ENCODE assay signal across 13 mouse cellular contexts in genomic region chr3:41492031-41492726, GRCm38 (mm10).
A peak's percentile ranks its signal among the peaks of the same experiment; 100 is the strongest.
DNase-seq lines count a peak whose midpoint lies in the region; ATAC-seq and TF ChIP-seq lines count a peak whose summit lies in the region.
"Had no signal": no experiment of that assay in that cellular context is flagged by ENCODE, and none has a peak within 500 bp of the region (broad histone marks: within the 10 kb centered on the region; RNA-seq: fewer than 3 reads in every experiment).

No protein-coding gene starts in this region.

- no peaks in the 10 kb centered on the region for H3K9me3 ChIP-seq in lung, postnatal 0 days (ENCODE audit: low read length)
- no peaks in the 10 kb centered on the region for H3K9me3 ChIP-seq in forebrain, embryonic 14.5 days (replicated peaks; ENCODE audit: control insufficient read depth, low read length)
- H3K9me3 ChIP-seq: hindbrain, embryonic 10.5 days; liver, embryonic 13.5 days; midbrain, embryonic 10.5 days had no signal

- no peak overlapping the region for H3K27ac ChIP-seq in gastrocnemius, adult 2 months
- no peak overlapping the region for H3K27ac ChIP-seq in lung, postnatal 0 days (ENCODE audit: low read length)
- no peak overlapping the region for H3K27ac ChIP-seq in forebrain, embryonic 14.5 days (ENCODE audit: low read depth, low read length)
- H3K27ac ChIP-seq: hindbrain, embryonic 10.5 days; liver, embryonic 13.5 days; midbrain, embryonic 10.5 days had no signal

- 63% methylated on average over 3 of the region's 3 CpGs for WGBS in lung, postnatal 0 days
- 85% methylated on average over 3 of the region's 3 CpGs for WGBS in forebrain, embryonic 14.5 days

- no peaks in the 10 kb centered on the region for H3K4me1 ChIP-seq in lung, postnatal 0 days (ENCODE audit: insufficient read depth, low read depth, low read length)
- H3K4me1 ChIP-seq in forebrain, embryonic 14.5 days (ENCODE audit: control insufficient read depth, insufficient read depth, low read length), result no peaks in the 10 kb centered on the region
- H3K4me1 ChIP-seq: hindbrain, embryonic 10.5 days; liver, embryonic 13.5 days; midbrain, embryonic 10.5 days had no signal

- intact Hi-C loops in gastrocnemius, adult 2 months (cut with DNase I), result no loop called here
- intact Hi-C loops in gastrocnemius, postnatal 14 days (cut with DNase I; ENCODE audit: low total_unique reads), result no loop called here

- TF ChIP-seq EP300 in lung, postnatal 0 days (IDR thresholded peaks at IDR 0.05), result no peak

- no peak overlapping the region for H3K9ac ChIP-seq in lung, postnatal 0 days (replicated peaks; ENCODE audit: low read depth)
- no peak overlapping the region for H3K9ac ChIP-seq in forebrain, embryonic 14.5 days (ENCODE audit: low read length)
- H3K9ac ChIP-seq: liver, embryonic 13.5 days had no signal

- peak; percentile 21; the same call in 1 of the 2 replicates for TF ChIP-seq CTCF in gastrocnemius, adult 2 months (IDR thresholded peaks at IDR 0.05)
- no peak for TF ChIP-seq CTCF in lung, postnatal 0 days (IDR thresholded peaks at IDR 0.05)

- H3K27me3 ChIP-seq in lung, postnatal 0 days (replicated peaks; ENCODE audit: insufficient read depth, low read length), result no peaks in the 10 kb centered on the region
- H3K27me3 ChIP-seq in forebrain, embryonic 14.5 days (replicated peaks; ENCODE audit: control insufficient read depth, insufficient read depth, low read length), result no peaks in the 10 kb centered on the region
- H3K27me3 ChIP-seq: liver, embryonic 13.5 days had no signal

- no peak overlapping the region for H3K4me2 ChIP-seq in lung, postnatal 0 days (replicated peaks; ENCODE audit: low read depth, low read length)
- no peak overlapping the region for H3K4me2 ChIP-seq in forebrain, embryonic 14.5 days (ENCODE audit: low read length)
- H3K4me2 ChIP-seq: heart, embryonic 11.5 days; liver, embryonic 13.5 days had no signal

- no peak for DNase-seq in gastrocnemius, adult 2 months
- DNase-seq in gastrocnemius, postnatal 14 days, result no peak
- DNase-seq in lung, adult 18-20 months, result peak; percentile 64 to 71
- no peak for DNase-seq in lung, postnatal 0 days (ENCODE audit: low spot score)
- peak; percentile 63 for DNase-seq in NIH3T3 (ENCODE audit: low read depth)
- DNase-seq in forebrain, embryonic 14.5 days (ENCODE audit: low spot score), result no peak
- DNase-seq in right cerebral cortex, adult 2 months (ENCODE audit: low spot score in 2 of 2), result no peak
- DNase-seq: liver, embryonic 13.5 days; thymus, adult 2 months had no signal

- no peaks in the 10 kb centered on the region for H3K36me3 ChIP-seq in lung, postnatal 0 days (ENCODE audit: insufficient read depth, low read length)
- H3K36me3 ChIP-seq in forebrain, embryonic 14.5 days (ENCODE audit: control insufficient read depth, insufficient read depth, low read length), result no peaks in the 10 kb centered on the region
- H3K36me3 ChIP-seq: hindbrain, embryonic 10.5 days; liver, embryonic 13.5 days; midbrain, embryonic 10.5 days had no signal

- H3K4me3 ChIP-seq in gastrocnemius, adult 2 months, result no peak overlapping the region
- no peak overlapping the region for H3K4me3 ChIP-seq in lung, postnatal 0 days (ENCODE audit: low read depth, low read length)
- H3K4me3 ChIP-seq in forebrain, embryonic 14.5 days (ENCODE audit: low read depth, low read length), result no peak overlapping the region
- H3K4me3 ChIP-seq: hindbrain, embryonic 10.5 days; liver, embryonic 13.5 days; midbrain, embryonic 10.5 days had no signal

- ATAC-seq in lung, postnatal 0 days, result no peak
- 0 out of 2 replicates have a peak, but pooled peaks have one; percentile 37 for ATAC-seq in megakaryocyte-erythroid progenitor cell, adult 5-6 weeks (replicated peaks; ENCODE audit: low FRiP score, low TSS enrichment, poor library complexity, severe bottlenecking)
- no peak for ATAC-seq in forebrain, embryonic 14.5 days

Comparison
In these comparisons a context has a peak if more than half of its experiments do, and no peak if none do; other contexts are left out.
1. DNase-seq: peak in lung, adult 18-20 months (2 of 2) and NIH3T3 (single experiment); none in gastrocnemius, adult 2 months (single experiment), gastrocnemius, postnatal 14 days (single experiment), lung, postnatal 0 days (single experiment), forebrain, embryonic 14.5 days (single experiment) and right cerebral cortex, adult 2 months (0 of 2).